In genomic region chr16:31906896-31907295, GRCm38 (mm10) we compare ENCODE assay signal across 8 mouse cellular contexts. TPM values are rescaled to one million over a fixed set of nuclear protein-coding genes. Genes with fewer than 3 reads are reported as not detected.
DNase-seq lines count a peak whose midpoint lies in the region; ATAC-seq lines count a peak whose summit lies in the region.

No protein-coding gene starts in this region.

- H3K27ac ChIP-seq in embryonic facial prominence, embryonic 14.5 days (replicated peaks; ENCODE audit: low read depth, low read length): no peak overlapping the region; the same call in 1 of the 2 replicates
- peak overlapping the region; percentile 44; the same call in 1 of the 2 replicates for H3K27ac ChIP-seq in hindbrain, embryonic 13.5 days
- no peak overlapping the region for H3K27ac ChIP-seq in liver, embryonic 16.5 days (ENCODE audit: low read length)
- 0 out of 2 replicates have a peak overlapping the region, but pooled peaks have one; percentile 38 for H3K27ac ChIP-seq in neural tube, embryonic 15.5 days (replicated peaks)

- H3K4me2 ChIP-seq in embryonic facial prominence, embryonic 14.5 days (ENCODE audit: low read depth, low read length): peak overlapping the region; percentile 38
- H3K4me2 ChIP-seq in hindbrain, embryonic 13.5 days: peak overlapping the region; percentile 46
- peak overlapping the region; percentile 43 for H3K4me2 ChIP-seq in liver, embryonic 16.5 days (ENCODE audit: low read depth, low read length)
- peak overlapping the region; percentile 48 for H3K4me2 ChIP-seq in neural tube, embryonic 15.5 days

- H3K27me3 ChIP-seq in embryonic facial prominence, embryonic 14.5 days (replicated peaks; ENCODE audit: control insufficient read depth, insufficient read depth, low read length): no peaks in the 10 kb centered on the region
- 0 out of 2 replicates have a peak, but pooled peaks cover 4% of the 10 kb centered on the region for H3K27me3 ChIP-seq in hindbrain, embryonic 13.5 days
- no peaks in the 10 kb centered on the region; the same call in 1 of the 2 replicates for H3K27me3 ChIP-seq in liver, embryonic 16.5 days (ENCODE audit: control insufficient read depth, insufficient read depth, low read depth, low read length)
- no peaks in the 10 kb centered on the region; the same call in 1 of the 2 replicates for H3K27me3 ChIP-seq in neural tube, embryonic 15.5 days (replicated peaks)

- peak; percentile 34 for DNase-seq in thymus, postnatal 4 days
- DNase-seq in thymus, postnatal 10 days (ENCODE audit: low spot score in 2 of 2): no peak
- peak; percentile 52 for DNase-seq in embryonic facial prominence, embryonic 14.5 days (ENCODE audit: low spot score)
- no peak for DNase-seq in spleen, postnatal 36 days (ENCODE audit: low spot score in 2 of 2)
- no peak for DNase-seq in layer of hippocampus, postnatal 36 days

- 6% methylated on average over 9 of the region's 9 CpGs for WGBS in embryonic facial prominence, embryonic 14.5 days
- 15% methylated on average over 9 of the region's 9 CpGs for whole genome bisulfite sequencing in hindbrain, embryonic 13.5 days
- 6% methylated on average over 9 of the region's 9 CpGs for WGBS in liver, embryonic 16.5 days (ENCODE audit: insufficient replicate concordance)
- 12% methylated on average over 9 of the region's 9 CpGs for WGBS in neural tube, embryonic 15.5 days

- 0 out of 2 replicates have a peak, but pooled peaks cover 4% of the 10 kb centered on the region for H3K4me1 ChIP-seq in embryonic facial prominence, embryonic 14.5 days (ENCODE audit: control insufficient read depth, insufficient read depth, low read length)
- H3K4me1 ChIP-seq in hindbrain, embryonic 13.5 days (replicated peaks): peaks cover 17% of the 10 kb centered on the region
- H3K4me1 ChIP-seq in liver, embryonic 16.5 days (ENCODE audit: control insufficient read depth, low read depth, low read length): peaks cover 4% of the 10 kb centered on the region; the same call in 1 of the 2 replicates
- H3K4me1 ChIP-seq in neural tube, embryonic 15.5 days: peaks cover 14% of the 10 kb centered on the region

- H3K9me3 ChIP-seq in embryonic facial prominence, embryonic 14.5 days (ENCODE audit: control insufficient read depth, low read length): no peaks in the 10 kb centered on the region
- H3K9me3 ChIP-seq in hindbrain, embryonic 13.5 days: no peaks in the 10 kb centered on the region
- no peaks in the 10 kb centered on the region for H3K9me3 ChIP-seq in liver, embryonic 16.5 days (replicated peaks; ENCODE audit: control insufficient read depth, low read length)
- no peaks in the 10 kb centered on the region for H3K9me3 ChIP-seq in neural tube, embryonic 15.5 days (replicated peaks)

- no peak overlapping the region for H3K9ac ChIP-seq in embryonic facial prominence, embryonic 14.5 days (ENCODE audit: low read depth, low read length)
- H3K9ac ChIP-seq in hindbrain, embryonic 13.5 days: peak overlapping the region; percentile 19; the same call in 1 of the 2 replicates
- no peak overlapping the region for H3K9ac ChIP-seq in liver, embryonic 16.5 days (ENCODE audit: low read depth, low read length)
- H3K9ac ChIP-seq in neural tube, embryonic 15.5 days (replicated peaks): no peak overlapping the region

- peak overlapping the region; percentile 2; the same call in 1 of the 2 replicates for H3K4me3 ChIP-seq in embryonic facial prominence, embryonic 14.5 days (ENCODE audit: low read depth, low read length)
- no peak overlapping the region for H3K4me3 ChIP-seq in hindbrain, embryonic 13.5 days
- H3K4me3 ChIP-seq in liver, embryonic 16.5 days (ENCODE audit: low read depth, low read length): no peak overlapping the region
- no peak overlapping the region for H3K4me3 ChIP-seq in neural tube, embryonic 15.5 days (replicated peaks)

- ATAC-seq in embryonic facial prominence, embryonic 14.5 days (ENCODE audit: low read depth): 0 out of 2 replicates have a peak, but pooled peaks have one; percentile 64
- peak; percentile 58; the same call in 1 of the 2 replicates for ATAC-seq in hindbrain, embryonic 13.5 days (ENCODE audit: low FRiP score)
- no peak for ATAC-seq in liver, embryonic 16.5 days (ENCODE audit: low read depth)
- ATAC-seq in neural tube, embryonic 15.5 days (ENCODE audit: low FRiP score): peak; percentile 67; the same call in 1 of the 2 replicates

- H3K36me3 ChIP-seq in embryonic facial prominence, embryonic 14.5 days (ENCODE audit: control insufficient read depth, insufficient read depth, low read length): no peaks in the 10 kb centered on the region
- H3K36me3 ChIP-seq in hindbrain, embryonic 13.5 days: no peaks in the 10 kb centered on the region
- no peaks in the 10 kb centered on the region for H3K36me3 ChIP-seq in liver, embryonic 16.5 days (ENCODE audit: control insufficient read depth, insufficient read depth)
- no peaks in the 10 kb centered on the region for H3K36me3 ChIP-seq in neural tube, embryonic 15.5 days

RNA-seq across cellular contexts. Expression of gene Pigz, which starts 26.8 kb away (rescaled TPM):
- polyA plus RNA-seq in embryonic facial prominence, embryonic 14.5 days (2014; fragmentation: Nextera tagmentation; extraction: Ambion mirVana): 0.59 and 0.70 TPM in 2 replicates
- 2.3 and 3.4 TPM in 2 replicates for polyA plus RNA-seq in hindbrain, embryonic 13.5 days (2015; fragmentation: Nextera tagmentation; extraction: Ambion mirVana)
- polyA plus RNA-seq in liver, embryonic 16.5 days (2015; fragmentation: Nextera tagmentation; extraction: Ambion mirVana): 0.37 and 0.48 TPM in 2 replicates
- polyA plus RNA-seq in neural tube, embryonic 15.5 days (2015; fragmentation: Nextera tagmentation; extraction: Ambion mirVana): 5.2 and 5.7 TPM in 2 replicates
- total RNA-seq in layer of hippocampus, postnatal 36 days (2021): 10 to 100 TPM; 15.5 to 19.6 TPM

RNA-seq across cellular contexts. Expression of gene Meltf, which starts 28.3 kb away (rescaled TPM):
- polyA plus RNA-seq in embryonic facial prominence, embryonic 14.5 days (2014; fragmentation: Nextera tagmentation; extraction: Ambion mirVana): 2.1 and 3.1 TPM in 2 replicates
- 0.22 and 0.31 TPM in 2 replicates for polyA plus RNA-seq in hindbrain, embryonic 13.5 days (2015; fragmentation: Nextera tagmentation; extraction: Ambion mirVana)
- 0.55 TPM in 1 of 2 replicates, not detected in the other for polyA plus RNA-seq in liver, embryonic 16.5 days (2015; fragmentation: Nextera tagmentation; extraction: Ambion mirVana)
- polyA plus RNA-seq in neural tube, embryonic 15.5 days (2015; fragmentation: Nextera tagmentation; extraction: Ambion mirVana): 0.42 and 0.61 TPM in 2 replicates
- total RNA-seq in layer of hippocampus, postnatal 36 days (2021): under 1 TPM; 0.12 to 0.15 TPM

RNA-seq across cellular contexts. Expression of gene 0610012G03Rik, which starts 41.4 kb away (rescaled TPM):
- polyA plus RNA-seq in embryonic facial prominence, embryonic 14.5 days (2014; fragmentation: Nextera tagmentation; extraction: Ambion mirVana): 93.5 and 94.0 TPM in 2 replicates
- 105 and 113 TPM in 2 replicates for polyA plus RNA-seq in hindbrain, embryonic 13.5 days (2015; fragmentation: Nextera tagmentation; extraction: Ambion mirVana)
- 36.7 and 37.4 TPM in 2 replicates for polyA plus RNA-seq in liver, embryonic 16.5 days (2015; fragmentation: Nextera tagmentation; extraction: Ambion mirVana)
- polyA plus RNA-seq in neural tube, embryonic 15.5 days (2015; fragmentation: Nextera tagmentation; extraction: Ambion mirVana): 111 and 126 TPM in 2 replicates
- 10 to 100 TPM; 42.3 to 46.3 TPM for total RNA-seq in layer of hippocampus, postnatal 36 days (2021)

RNA-seq across cellular contexts. Expression of gene Ncbp2, which starts 41.4 kb away (rescaled TPM):
- polyA plus RNA-seq in embryonic facial prominence, embryonic 14.5 days (2014; fragmentation: Nextera tagmentation; extraction: Ambion mirVana): 96.3 and 109 TPM in 2 replicates
- polyA plus RNA-seq in hindbrain, embryonic 13.5 days (2015; fragmentation: Nextera tagmentation; extraction: Ambion mirVana): 107 and 112 TPM in 2 replicates
- polyA plus RNA-seq in liver, embryonic 16.5 days (2015; fragmentation: Nextera tagmentation; extraction: Ambion mirVana): 25.8 and 26.8 TPM in 2 replicates
- polyA plus RNA-seq in neural tube, embryonic 15.5 days (2015; fragmentation: Nextera tagmentation; extraction: Ambion mirVana): 90.5 and 98.7 TPM in 2 replicates
- 10 to 100 TPM; 51.5 to 53.2 TPM for total RNA-seq in layer of hippocampus, postnatal 36 days (2021)

Comparison
In these comparisons a context has a peak if more than half of its experiments do, and no peak if none do; other contexts are left out.
1. DNase-seq: peak in thymus, postnatal 4 days (single experiment) and embryonic facial prominence, embryonic 14.5 days (single experiment); none in thymus, postnatal 10 days (0 of 2), spleen, postnatal 36 days (0 of 2) and layer of hippocampus, postnatal 36 days (0 of 2).
2. H3K27ac ChIP-seq: peak in hindbrain, embryonic 13.5 days (single experiment) and neural tube, embryonic 15.5 days (single experiment); none in embryonic facial prominence, embryonic 14.5 days (single experiment) and liver, embryonic 16.5 days (single experiment).
3. Peak in every context shown above with its lines, with median percentiles within 50 percentile points of each other: H3K4me2 ChIP-seq.